ENCODE assay signal across 8 mouse cellular contexts in genomic region chrX:99820790-99821395, GRCm38 (mm10). TPM values are rescaled to one million over a fixed set of nuclear protein-coding genes. Genes with fewer than 3 reads are reported as not detected.
DNase-seq lines count a peak whose midpoint lies in the region; ATAC-seq and TF ChIP-seq lines count a peak whose summit lies in the region.

Gene Tmem28, plus strand, starts transcription at chrX:99821021.

- DNase-seq in heart, postnatal 4 days, result no peak
- DNase-seq in cerebellum, postnatal 14 days, result peak; percentile 27 to 38
- DNase-seq in adipocyte (ENCODE audit: low spot score), result no peak

- 23% methylated on average over 34 of the region's 82 CpGs for WGBS in heart, embryonic 13.5 days
- WGBS in intestine, embryonic 15.5 days, result 25% methylated on average over 68 of the region's 82 CpGs
- 31% methylated on average over 59 of the region's 82 CpGs for WGBS in midbrain, embryonic 12.5 days

- TF ChIP-seq POLR2A in ES-Bruce4 (IDR thresholded peaks at IDR 0.05; ENCODE audit: insufficient read depth, low read length), result no peak

- TF ChIP-seq CTCF in ES-Bruce4 (IDR thresholded peaks at IDR 0.05; ENCODE audit: low read depth, low read length), result no peak

- peak within 1 kb of the TSS; percentile 77 for H3K4me2 ChIP-seq in heart, embryonic 13.5 days
- peak within 1 kb of the TSS; percentile 82 for H3K4me2 ChIP-seq in intestine, embryonic 15.5 days (replicated peaks)
- peak within 1 kb of the TSS; percentile 63 for H3K4me2 ChIP-seq in midbrain, embryonic 12.5 days (replicated peaks)

- peak within 1 kb of the TSS; percentile 57 for H3K4me3 ChIP-seq in heart, embryonic 13.5 days
- peak within 1 kb of the TSS; percentile 79 for H3K4me3 ChIP-seq in ES-Bruce4 (ENCODE audit: low read depth, low read length)
- H3K4me3 ChIP-seq in intestine, embryonic 15.5 days (replicated peaks), result peak within 1 kb of the TSS; percentile 45
- H3K4me3 ChIP-seq in midbrain, embryonic 12.5 days, result peak within 1 kb of the TSS; percentile 67

- 0 out of 2 replicates have a peak, but pooled peaks cover 5% of the 10 kb centered on the region for H3K4me1 ChIP-seq in heart, embryonic 13.5 days
- H3K4me1 ChIP-seq in ES-Bruce4 (ENCODE audit: control insufficient read depth, insufficient read depth, low read length), result peaks cover 2% of the 10 kb centered on the region
- H3K4me1 ChIP-seq in intestine, embryonic 15.5 days (replicated peaks), result no peaks in the 10 kb centered on the region
- peaks cover 3% of the 10 kb centered on the region; the same call in 1 of the 2 replicates for H3K4me1 ChIP-seq in midbrain, embryonic 12.5 days

- TF ChIP-seq EP300 in ES-Bruce4 (IDR thresholded peaks at IDR 0.05; ENCODE audit: insufficient read depth, low read depth, low read length), result no peak

- peaks cover 3% of the 10 kb centered on the region; the same call in 1 of the 2 replicates for H3K9me3 ChIP-seq in heart, embryonic 13.5 days
- no peaks in the 10 kb centered on the region for H3K9me3 ChIP-seq in ES-Bruce4 (replicated peaks; ENCODE audit: control insufficient read depth, insufficient read depth, low read length, poor library complexity, severe bottlenecking)
- H3K9me3 ChIP-seq in intestine, embryonic 15.5 days, result no peaks in the 10 kb centered on the region
- no peaks in the 10 kb centered on the region for H3K9me3 ChIP-seq in midbrain, embryonic 12.5 days

- no peak within 1 kb of the TSS for H3K9ac ChIP-seq in heart, embryonic 13.5 days
- peak within 1 kb of the TSS; percentile 89 for H3K9ac ChIP-seq in ES-Bruce4 (ENCODE audit: low read depth, poor library complexity, severe bottlenecking)
- no peak within 1 kb of the TSS for H3K9ac ChIP-seq in intestine, embryonic 15.5 days
- peak within 1 kb of the TSS; percentile 65 for H3K9ac ChIP-seq in midbrain, embryonic 12.5 days (replicated peaks)

- no peak within 1 kb of the TSS for H3K27ac ChIP-seq in heart, embryonic 13.5 days (replicated peaks)
- H3K27ac ChIP-seq in ES-Bruce4 (ENCODE audit: insufficient read depth, low read length), result no peak within 1 kb of the TSS
- H3K27ac ChIP-seq in intestine, embryonic 15.5 days, result no peak within 1 kb of the TSS
- H3K27ac ChIP-seq in midbrain, embryonic 12.5 days (replicated peaks), result peak within 1 kb of the TSS; percentile 72

- peaks cover 98% of the 10 kb centered on the region for H3K27me3 ChIP-seq in heart, embryonic 13.5 days (replicated peaks)
- peaks cover 5% of the 10 kb centered on the region for H3K27me3 ChIP-seq in ES-Bruce4 (ENCODE audit: control insufficient read depth, insufficient read depth, low read length, poor library complexity, severe bottlenecking)
- peaks cover 37% of the 10 kb centered on the region for H3K27me3 ChIP-seq in intestine, embryonic 15.5 days (replicated peaks)
- peaks cover 57% of the 10 kb centered on the region for H3K27me3 ChIP-seq in midbrain, embryonic 12.5 days

- H3K36me3 ChIP-seq in heart, embryonic 13.5 days, result no peaks in the 10 kb centered on the region
- H3K36me3 ChIP-seq in ES-Bruce4 (ENCODE audit: control insufficient read depth, insufficient read depth, low read length, poor library complexity, severe bottlenecking), result no peaks in the 10 kb centered on the region
- H3K36me3 ChIP-seq in intestine, embryonic 15.5 days, result no peaks in the 10 kb centered on the region
- no peaks in the 10 kb centered on the region for H3K36me3 ChIP-seq in midbrain, embryonic 12.5 days

- no peak for ATAC-seq in heart, embryonic 13.5 days (ENCODE audit: extremely low read depth, insufficient number of reproducible peaks, low FRiP score, low TSS enrichment)
- peak; percentile 34; the same call in 1 of the 2 replicates for ATAC-seq in intestine, embryonic 15.5 days
- ATAC-seq in midbrain, embryonic 12.5 days (ENCODE audit: low FRiP score, low read depth), result peak; percentile 42
- no peak for ATAC-seq in erythroid progenitor cell, adult 5-6 weeks (replicated peaks; ENCODE audit: low FRiP score, poor library complexity, severe bottlenecking)

RNA-seq across cellular contexts. Expression of gene Tmem28, which starts in this region (rescaled TPM):
- 0.04 TPM in 1 of 2 replicates, not detected in the other for polyA plus RNA-seq in heart, embryonic 13.5 days (2015; fragmentation: Nextera tagmentation; extraction: Ambion mirVana)
- not detected for total RNA-seq in heart, postnatal 4 days (2021)
- polyA plus RNA-seq in ES-Bruce4 (2011; ENCODE audit: insufficient read depth, insufficient read length, low read depth, missing spikeins), result 2.6 and 2.9 TPM in 2 replicates
- polyA plus RNA-seq in intestine, embryonic 15.5 days (2015; fragmentation: Nextera tagmentation; extraction: Ambion mirVana), result 0.04 and 0.06 TPM in 2 replicates
- polyA plus RNA-seq in midbrain, embryonic 12.5 days (2016; fragmentation: Nextera tagmentation; extraction: Ambion mirVana), result 0.75 and 1.1 TPM in 2 replicates
- total RNA-seq in erythroid progenitor cell, adult 5-6 weeks (2015; ENCODE audit: low replicate concordance), result not detected in 2 replicates
- total RNA-seq in erythroid progenitor cell, adult 5-6 weeks (2017; ENCODE audit: low replicate concordance), result not detected in 2 replicates

Comparison
In these comparisons a context has a peak if more than half of its experiments do, and no peak if none do; other contexts are left out.
1. Peak in ATAC-seq, H3K4me3 ChIP-seq and H3K4me2 ChIP-seq in intestine, embryonic 15.5 days; RNA of the gene not detected or under 1 TPM.
2. H3K9ac ChIP-seq: peak in ES-Bruce4 (single experiment) and midbrain, embryonic 12.5 days (single experiment); none in heart, embryonic 13.5 days (single experiment) and intestine, embryonic 15.5 days (single experiment).
3. DNase-seq: peak in cerebellum, postnatal 14 days (2 of 2); none in heart, postnatal 4 days (single experiment) and adipocyte (single experiment).
4. Peak in every context shown above with its lines, with median percentiles within 50 percentile points of each other: H3K4me2 ChIP-seq and H3K4me3 ChIP-seq.